Mouse (Mus musculus): Measurements from ENCODE around the gene Gm17490. TPM values are rescaled to one million over a fixed set of nuclear protein-coding genes. Genes with fewer than 3 reads are reported as not detected.

Gene Gm17490
- polyA plus RNA-seq, 1 experiment from 2014 or later: not detected

DNA sequence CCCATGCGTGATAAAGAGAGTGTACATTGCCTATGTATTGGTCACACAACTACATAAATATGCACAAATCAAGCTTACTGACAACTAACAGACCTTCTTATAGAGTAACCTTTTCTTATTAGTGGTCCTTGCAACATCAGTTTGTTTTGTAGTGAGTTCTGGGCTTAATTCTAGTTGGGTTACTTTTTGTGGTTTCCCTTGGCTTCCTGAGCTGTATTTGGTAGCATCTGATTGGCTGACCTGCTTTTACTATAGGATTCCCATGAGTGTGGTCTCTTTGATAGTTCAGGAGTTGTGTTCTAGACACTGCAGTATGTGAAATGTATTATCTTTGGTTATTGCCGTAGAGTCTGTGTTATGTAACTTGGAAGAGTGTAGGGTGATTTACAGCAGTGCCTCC is 31.5 kb upstream of the Gm17490 start:
- ATAC-seq: no peak
- no peak overlapping the region for H3K27ac ChIP-seq (ENCODE audit: low read length)
- no peaks in the 10 kb centered on the region for H3K27me3 ChIP-seq (ENCODE audit: control insufficient read depth, insufficient read depth, low read depth, low read length)
- H3K4me2 ChIP-seq (ENCODE audit: low read length): no peak overlapping the region
- no peak overlapping the region for H3K9ac ChIP-seq (ENCODE audit: low read depth, low read length)
- H3K4me1 ChIP-seq (ENCODE audit: control insufficient read depth, insufficient read depth, low read length): peaks cover 3% of the 10 kb centered on the region; the same call in 1 of the 2 replicates
- 87% methylated on average over 2 of the region's 2 CpGs for WGBS
- H3K4me3 ChIP-seq (ENCODE audit: low read depth, low read length): no peak overlapping the region
- no peaks in the 10 kb centered on the region for H3K36me3 ChIP-seq (ENCODE audit: control insufficient read depth, insufficient read depth, low read length)
- H3K9me3 ChIP-seq (replicated peaks; ENCODE audit: control insufficient read depth, low read length, poor library complexity, severe bottlenecking): no peaks in the 10 kb centered on the region

DNA sequence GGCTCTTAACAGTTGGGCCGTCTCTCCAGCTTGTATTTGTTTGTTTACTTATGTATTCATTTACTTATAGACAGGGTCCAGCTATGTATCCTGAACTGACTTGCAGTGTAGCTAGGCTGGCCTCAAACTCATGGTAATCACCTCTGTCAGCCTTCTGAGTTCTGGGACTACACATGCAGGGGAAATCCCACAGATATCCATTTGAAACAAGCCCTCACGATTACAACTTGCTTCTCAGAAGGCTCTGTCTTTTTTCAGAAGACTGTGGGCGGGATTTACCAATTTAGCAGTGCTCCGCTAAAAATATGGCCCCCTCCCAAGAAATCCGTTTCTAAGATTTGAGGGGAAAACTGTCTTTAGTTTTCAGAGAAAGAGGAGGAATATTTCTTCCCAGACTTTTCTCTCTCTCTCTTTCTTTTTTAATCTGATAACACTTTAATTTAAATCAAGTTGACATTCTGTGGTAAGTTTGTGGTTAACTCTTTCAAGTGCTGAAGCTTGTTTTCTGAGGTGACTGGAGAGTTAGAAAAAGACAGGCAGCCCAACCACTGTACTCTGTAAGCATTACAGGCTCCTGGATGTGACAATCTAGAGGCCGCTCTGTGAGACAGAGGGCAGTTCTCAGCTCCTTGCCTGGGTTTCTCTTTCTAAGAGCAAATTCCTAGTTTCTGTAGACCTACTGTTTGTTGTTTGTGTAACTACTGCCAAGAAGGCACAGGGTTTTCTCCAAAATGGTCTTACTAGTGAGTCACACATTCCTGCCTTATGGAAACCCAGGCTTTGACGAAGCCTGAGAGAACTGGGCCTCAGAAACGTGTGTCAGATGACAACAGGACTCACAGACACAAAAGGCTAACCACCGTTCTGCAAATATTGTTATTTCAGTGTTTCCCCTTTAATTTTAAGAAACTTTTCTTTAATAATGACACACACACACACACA is 29.2 kb upstream of the Gm17490 start:
- H3K4me3 ChIP-seq (ENCODE audit: low read depth, low read length): no peak overlapping the region
- no peaks in the 10 kb centered on the region for H3K9me3 ChIP-seq (replicated peaks; ENCODE audit: control insufficient read depth, low read length, poor library complexity, severe bottlenecking)
- peaks cover 3% of the 10 kb centered on the region; the same call in 1 of the 2 replicates for H3K4me1 ChIP-seq (ENCODE audit: control insufficient read depth, insufficient read depth, low read length)
- H3K36me3 ChIP-seq (ENCODE audit: control insufficient read depth, insufficient read depth, low read length): no peaks in the 10 kb centered on the region
- H3K9ac ChIP-seq (ENCODE audit: low read depth, low read length): no peak overlapping the region
- ATAC-seq: no peak
- no peak overlapping the region for H3K4me2 ChIP-seq (ENCODE audit: low read length)
- WGBS: 75% methylated on average over 9 of the region's 9 CpGs
- no peak overlapping the region for H3K27ac ChIP-seq (ENCODE audit: low read length)
- H3K27me3 ChIP-seq (ENCODE audit: control insufficient read depth, insufficient read depth, low read depth, low read length): no peaks in the 10 kb centered on the region

DNA sequence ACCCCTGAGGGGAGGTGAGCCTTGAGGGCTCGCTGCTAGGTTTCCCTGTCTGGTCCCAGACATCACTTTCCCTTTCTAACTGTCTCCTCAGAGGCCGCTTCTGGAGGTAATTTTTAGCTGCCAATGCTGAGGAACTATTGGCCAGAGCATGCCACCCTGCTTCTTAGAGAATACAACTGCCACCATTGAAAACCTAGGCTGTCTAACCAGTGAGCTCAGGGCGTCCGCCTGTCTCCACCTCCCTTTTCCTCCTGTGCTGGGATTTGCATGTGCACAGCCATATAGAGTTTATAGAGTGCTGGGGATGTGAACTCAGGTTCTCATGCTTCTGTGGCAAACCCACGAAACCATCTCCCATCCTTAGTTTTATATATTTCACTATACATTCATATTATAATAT is 27.7 kb upstream of the Gm17490 start:
- WGBS: 77% methylated on average over 5 of the region's 5 CpGs
- no peaks in the 10 kb centered on the region for H3K4me1 ChIP-seq (ENCODE audit: control insufficient read depth, insufficient read depth, low read length)
- H3K4me3 ChIP-seq (ENCODE audit: low read depth, low read length): no peak overlapping the region
- no peak overlapping the region for H3K27ac ChIP-seq (ENCODE audit: low read length)
- H3K4me2 ChIP-seq (ENCODE audit: low read length): no peak overlapping the region
- H3K36me3 ChIP-seq (ENCODE audit: control insufficient read depth, insufficient read depth, low read length): no peaks in the 10 kb centered on the region
- ATAC-seq: no peak
- H3K9me3 ChIP-seq (replicated peaks; ENCODE audit: control insufficient read depth, low read length, poor library complexity, severe bottlenecking): no peaks in the 10 kb centered on the region
- no peaks in the 10 kb centered on the region for H3K27me3 ChIP-seq (ENCODE audit: control insufficient read depth, insufficient read depth, low read depth, low read length)
- H3K9ac ChIP-seq (ENCODE audit: low read depth, low read length): no peak overlapping the region

DNA sequence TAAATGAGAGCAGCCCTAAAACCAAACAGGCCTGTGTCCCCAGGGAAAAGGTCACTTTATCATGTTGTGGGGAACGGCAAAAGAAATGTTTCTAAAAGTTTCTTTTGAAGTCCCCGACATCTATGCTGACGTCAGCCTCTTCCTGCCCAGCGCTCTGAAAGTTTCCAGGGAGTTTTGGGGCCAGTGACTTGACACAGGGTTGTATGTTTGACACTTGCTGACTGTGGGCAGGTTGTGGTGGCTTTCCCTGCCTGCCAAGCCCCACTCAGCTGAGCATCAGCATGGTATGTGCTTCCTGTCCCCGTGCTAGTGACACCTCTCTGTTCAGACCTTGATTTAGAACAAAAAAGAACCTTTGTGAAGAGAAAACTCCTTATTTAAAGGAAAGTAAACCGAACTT is 27.3 kb upstream of the Gm17490 start:
- Histone ChIP-seq H3K9ac (ENCODE audit: low read depth, low read length) (no peak overlapping the region), H3K9me3 (replicated peaks; ENCODE audit: control insufficient read depth, low read length, poor library complexity, severe bottlenecking) (no peaks in the 10 kb centered on the region), H3K4me2 (ENCODE audit: low read length) (no peak overlapping the region), H3K27me3 (ENCODE audit: control insufficient read depth, insufficient read depth, low read depth, low read length) (no peaks in the 10 kb centered on the region), H3K27ac (ENCODE audit: low read length) (no peak overlapping the region), H3K4me1 (ENCODE audit: control insufficient read depth, insufficient read depth, low read length) (no peaks in the 10 kb centered on the region), H3K36me3 (ENCODE audit: control insufficient read depth, insufficient read depth, low read length) (no peaks in the 10 kb centered on the region), H3K4me3 (ENCODE audit: low read depth, low read length) (no peak overlapping the region)
- 62% methylated on average over 6 of the region's 6 CpGs for WGBS
- ATAC-seq: no peak

DNA sequence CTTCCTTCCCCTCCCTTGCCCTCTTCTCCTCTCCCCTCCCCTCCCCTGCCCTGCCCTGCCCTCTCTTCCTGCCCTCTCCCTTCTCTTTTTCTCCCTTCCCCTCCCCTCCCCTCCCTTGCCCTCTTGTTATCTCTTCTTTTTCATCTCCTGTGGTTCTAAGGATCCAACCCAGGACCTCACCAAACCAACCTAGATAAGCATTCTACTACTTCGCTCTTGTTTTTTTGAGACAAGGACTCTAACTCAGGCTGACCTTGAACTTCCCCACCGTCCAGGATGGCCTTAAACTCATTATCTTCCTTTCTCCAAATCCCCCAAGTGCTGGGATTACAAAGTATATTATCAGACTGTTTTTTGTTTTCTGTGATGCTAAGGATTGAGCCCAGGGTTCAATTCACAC is 26.7 kb upstream of the Gm17490 start:
- no peak overlapping the region for H3K9ac ChIP-seq (ENCODE audit: low read depth, low read length)
- no peak overlapping the region for H3K4me2 ChIP-seq (ENCODE audit: low read length)
- no peaks in the 10 kb centered on the region for H3K27me3 ChIP-seq (ENCODE audit: control insufficient read depth, insufficient read depth, low read depth, low read length)
- 74% methylated on average over 2 of the region's 2 CpGs for WGBS
- no peaks in the 10 kb centered on the region for H3K9me3 ChIP-seq (replicated peaks; ENCODE audit: control insufficient read depth, low read length, poor library complexity, severe bottlenecking)
- no peak overlapping the region for H3K4me3 ChIP-seq (ENCODE audit: low read depth, low read length)
- no peaks in the 10 kb centered on the region for H3K4me1 ChIP-seq (ENCODE audit: control insufficient read depth, insufficient read depth, low read length)
- no peak overlapping the region for H3K27ac ChIP-seq (ENCODE audit: low read length)
- no peak for ATAC-seq
- H3K36me3 ChIP-seq (ENCODE audit: control insufficient read depth, insufficient read depth, low read length): no peaks in the 10 kb centered on the region

DNA sequence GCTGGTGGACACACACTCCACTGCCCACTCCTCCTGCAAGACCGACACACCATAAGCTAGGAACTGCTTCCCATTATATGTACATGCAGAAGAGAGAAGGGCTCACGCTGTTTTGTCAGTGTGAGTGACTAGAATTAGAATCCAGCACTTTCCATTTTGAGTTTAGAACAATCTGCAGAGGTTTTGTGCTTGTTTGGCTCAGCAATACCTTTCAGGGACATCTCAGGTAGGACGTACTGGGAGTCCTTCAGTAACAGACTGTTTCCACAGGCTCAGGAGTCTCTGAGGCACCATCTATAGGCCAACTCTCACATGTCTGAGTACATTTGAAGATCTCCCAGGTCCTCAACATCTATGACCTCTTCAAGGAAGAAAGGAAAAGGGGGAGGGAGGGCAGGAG is 26.1 kb upstream of the Gm17490 start:
- H3K4me2 ChIP-seq (ENCODE audit: low read length): no peak overlapping the region
- H3K9ac ChIP-seq (ENCODE audit: low read depth, low read length): no peak overlapping the region
- H3K9me3 ChIP-seq (replicated peaks; ENCODE audit: control insufficient read depth, low read length, poor library complexity, severe bottlenecking): no peaks in the 10 kb centered on the region
- no peak for ATAC-seq
- no peaks in the 10 kb centered on the region for H3K4me1 ChIP-seq (ENCODE audit: control insufficient read depth, insufficient read depth, low read length)
- H3K27me3 ChIP-seq (ENCODE audit: control insufficient read depth, insufficient read depth, low read depth, low read length): no peaks in the 10 kb centered on the region
- H3K4me3 ChIP-seq (ENCODE audit: low read depth, low read length): no peak overlapping the region
- H3K27ac ChIP-seq (ENCODE audit: low read length): no peak overlapping the region
- no peaks in the 10 kb centered on the region for H3K36me3 ChIP-seq (ENCODE audit: control insufficient read depth, insufficient read depth, low read length)
- WGBS: 71% methylated on average over 3 of the region's 3 CpGs

DNA sequence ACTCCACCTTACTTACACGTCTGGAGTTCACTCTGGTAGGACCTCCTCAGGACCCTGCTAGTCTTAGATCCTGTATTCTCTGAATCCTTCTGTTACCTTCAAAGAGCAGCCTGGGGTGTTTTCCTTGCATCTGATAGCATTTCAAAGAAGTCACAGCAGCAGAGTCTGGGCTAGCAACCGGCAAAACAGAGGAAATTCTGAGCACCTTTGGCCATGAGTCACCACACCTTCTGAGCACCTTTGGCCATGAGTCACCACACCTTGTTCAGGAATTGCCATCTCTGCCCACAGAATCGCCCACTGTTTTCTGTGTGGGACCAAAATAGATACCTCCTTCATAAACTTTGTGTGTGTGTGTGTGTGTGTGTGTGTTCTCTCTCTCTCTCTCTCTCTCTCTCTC is 25.4 kb upstream of the Gm17490 start:
- 51% methylated on average over 3 of the region's 3 CpGs for WGBS
- Histone ChIP-seq H3K9me3 (replicated peaks; ENCODE audit: control insufficient read depth, low read length, poor library complexity, severe bottlenecking) (no peaks in the 10 kb centered on the region), H3K36me3 (ENCODE audit: control insufficient read depth, insufficient read depth, low read length) (no peaks in the 10 kb centered on the region), H3K27ac (ENCODE audit: low read length) (no peak overlapping the region), H3K27me3 (ENCODE audit: control insufficient read depth, insufficient read depth, low read depth, low read length) (no peaks in the 10 kb centered on the region), H3K4me2 (ENCODE audit: low read length) (no peak overlapping the region), H3K9ac (ENCODE audit: low read depth, low read length) (no peak overlapping the region), H3K4me1 (ENCODE audit: control insufficient read depth, insufficient read depth, low read length) (no peaks in the 10 kb centered on the region), H3K4me3 (ENCODE audit: low read depth, low read length) (no peak overlapping the region)
- no peak for ATAC-seq

DNA sequence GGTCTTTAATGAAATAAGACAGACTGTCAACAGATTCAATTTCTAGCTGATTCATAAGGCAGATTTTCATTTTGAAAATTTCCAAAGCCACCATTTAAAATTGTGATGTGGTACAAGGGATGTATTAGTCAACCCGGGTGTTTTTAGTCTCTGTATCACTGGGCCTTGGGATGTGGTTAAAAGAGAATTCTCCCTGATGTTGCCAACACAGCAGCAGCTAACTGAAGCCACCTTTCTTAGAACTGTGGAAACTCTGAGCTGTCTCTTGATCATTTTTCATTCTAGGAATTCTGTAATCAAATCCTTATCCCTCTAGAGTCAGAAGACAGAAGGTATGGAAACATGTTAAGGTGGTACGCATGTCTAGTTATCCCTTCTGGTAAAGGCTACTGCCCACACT is 19.2 kb upstream of the Gm17490 start:
- no peaks in the 10 kb centered on the region for H3K4me1 ChIP-seq (ENCODE audit: control insufficient read depth, insufficient read depth, low read length)
- H3K9me3 ChIP-seq (replicated peaks; ENCODE audit: control insufficient read depth, low read length, poor library complexity, severe bottlenecking): no peaks in the 10 kb centered on the region
- no peaks in the 10 kb centered on the region for H3K36me3 ChIP-seq (ENCODE audit: control insufficient read depth, insufficient read depth, low read length)
- 91% methylated on average over 2 of the region's 2 CpGs for WGBS
- H3K4me2 ChIP-seq (ENCODE audit: low read length): no peak overlapping the region
- no peak for ATAC-seq
- no peak overlapping the region for H3K27ac ChIP-seq (ENCODE audit: low read length)
- H3K9ac ChIP-seq (ENCODE audit: low read depth, low read length): no peak overlapping the region
- no peak overlapping the region for H3K4me3 ChIP-seq (ENCODE audit: low read depth, low read length)
- no peaks in the 10 kb centered on the region for H3K27me3 ChIP-seq (ENCODE audit: control insufficient read depth, insufficient read depth, low read depth, low read length)

DNA sequence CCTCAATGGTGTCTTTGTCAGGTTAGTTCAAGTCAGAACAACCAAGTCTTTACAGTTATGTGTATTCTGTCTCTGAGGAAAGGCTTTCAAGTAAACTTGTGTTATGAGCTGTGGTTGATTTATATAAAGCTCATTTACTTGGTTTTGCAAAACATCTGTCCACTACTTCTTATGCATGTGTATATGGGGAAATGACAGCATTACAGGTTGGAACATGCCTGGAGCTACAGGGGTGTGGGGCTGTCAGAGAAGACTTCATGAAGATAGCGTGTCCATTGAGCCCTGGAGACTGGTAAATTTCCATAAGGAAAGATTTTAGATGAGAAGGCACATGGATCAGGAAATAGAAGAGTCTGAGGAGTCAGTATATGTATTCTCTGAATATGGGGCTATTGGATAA is 18.0 kb upstream of the Gm17490 start:
- no peaks in the 10 kb centered on the region for H3K27me3 ChIP-seq (ENCODE audit: control insufficient read depth, insufficient read depth, low read depth, low read length)
- no peak overlapping the region for H3K4me2 ChIP-seq (ENCODE audit: low read length)
- H3K9ac ChIP-seq (ENCODE audit: low read depth, low read length): no peak overlapping the region
- H3K9me3 ChIP-seq (replicated peaks; ENCODE audit: control insufficient read depth, low read length, poor library complexity, severe bottlenecking): no peaks in the 10 kb centered on the region
- H3K36me3 ChIP-seq (ENCODE audit: control insufficient read depth, insufficient read depth, low read length): no peaks in the 10 kb centered on the region
- H3K4me1 ChIP-seq (ENCODE audit: control insufficient read depth, insufficient read depth, low read length): no peaks in the 10 kb centered on the region
- no peak overlapping the region for H3K4me3 ChIP-seq (ENCODE audit: low read depth, low read length)
- ATAC-seq: no peak
- WGBS: 88% methylated on average over 1 of the region's 1 CpGs
- H3K27ac ChIP-seq (ENCODE audit: low read length): no peak overlapping the region
